In the genomic region with DNA sequence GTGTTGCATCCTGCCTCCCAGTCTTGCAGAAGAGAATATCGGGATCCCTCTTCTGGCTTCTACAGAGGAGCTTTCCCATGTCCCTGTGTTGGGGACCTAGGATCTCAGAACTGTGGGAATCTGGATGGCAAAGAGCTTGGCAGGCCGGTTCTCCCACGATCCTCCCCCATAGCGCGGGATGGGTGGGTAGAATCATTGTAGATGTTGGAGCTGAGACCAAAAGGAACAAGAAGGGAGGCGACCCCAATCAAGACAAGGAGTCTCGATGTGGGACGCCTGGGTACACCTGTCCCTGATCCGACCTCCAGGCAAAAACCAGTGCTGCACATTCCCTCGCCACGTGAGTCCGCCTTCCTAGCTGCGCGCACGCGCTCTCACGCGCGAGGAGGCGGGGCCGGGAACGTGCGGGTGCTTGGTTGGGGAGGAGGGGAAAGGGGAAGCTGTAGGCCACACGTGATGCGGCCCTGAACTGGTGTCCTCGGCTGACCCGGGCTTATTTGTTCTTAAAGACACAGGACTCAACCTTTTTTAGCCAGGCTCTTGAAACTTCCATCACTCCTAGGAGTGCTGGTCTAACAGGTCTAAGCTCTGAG, we compare ENCODE assay signal across 8 mouse cellular contexts. TPM values are rescaled to one million over a fixed set of nuclear protein-coding genes. Genes with fewer than 3 reads are reported as not detected.
A peak's percentile ranks its signal among the peaks of the same experiment; 100 is the strongest.
DNase-seq lines count a peak whose midpoint lies in the region; ATAC-seq and TF ChIP-seq lines count a peak whose summit lies in the region.

No protein-coding gene starts in this region.

- H3K9me3 ChIP-seq in ES-Bruce4 (replicated peaks; ENCODE audit: control insufficient read depth, insufficient read depth, low read length, poor library complexity, severe bottlenecking) = no peaks in the 10 kb centered on the region
- no peaks in the 10 kb centered on the region for H3K9me3 ChIP-seq in forebrain, postnatal 0 days (ENCODE audit: low read length)
- H3K9me3 ChIP-seq in hindbrain, embryonic 10.5 days = no peaks in the 10 kb centered on the region
- no peaks in the 10 kb centered on the region for H3K9me3 ChIP-seq in lung, postnatal 0 days (ENCODE audit: low read length)

- no peaks in the 10 kb centered on the region for H3K36me3 ChIP-seq in ES-Bruce4 (ENCODE audit: control insufficient read depth, insufficient read depth, low read length, poor library complexity, severe bottlenecking)
- peaks cover 25% of the 10 kb centered on the region for H3K36me3 ChIP-seq in forebrain, postnatal 0 days (ENCODE audit: insufficient read depth)
- H3K36me3 ChIP-seq in hindbrain, embryonic 10.5 days = peaks cover 30% of the 10 kb centered on the region
- peaks cover 8% of the 10 kb centered on the region for H3K36me3 ChIP-seq in lung, postnatal 0 days (ENCODE audit: insufficient read depth, low read length)

- peaks cover 10% of the 10 kb centered on the region for H3K4me1 ChIP-seq in ES-Bruce4 (ENCODE audit: control insufficient read depth, insufficient read depth, low read length)
- peaks cover 36% of the 10 kb centered on the region for H3K4me1 ChIP-seq in forebrain, postnatal 0 days (ENCODE audit: insufficient read depth)
- H3K4me1 ChIP-seq in hindbrain, embryonic 10.5 days (replicated peaks) = peaks cover 76% of the 10 kb centered on the region
- H3K4me1 ChIP-seq in lung, postnatal 0 days (ENCODE audit: insufficient read depth, low read depth, low read length) = peaks cover 33% of the 10 kb centered on the region

- peak; percentile 75 for TF ChIP-seq POLR2A in ES-Bruce4 (IDR thresholded peaks at IDR 0.05; ENCODE audit: insufficient read depth, low read length)

- ATAC-seq in forebrain, postnatal 0 days = peak; percentile 28
- peak; percentile 60 for ATAC-seq in lung, postnatal 0 days

- H3K4me3 ChIP-seq in ES-Bruce4 (ENCODE audit: low read depth, low read length) = peak overlapping the region; percentile 60
- H3K4me3 ChIP-seq in forebrain, postnatal 0 days (ENCODE audit: low read depth, low read length) = peak overlapping the region; percentile 41
- H3K4me3 ChIP-seq in hindbrain, embryonic 10.5 days = peak overlapping the region; percentile 79
- peak overlapping the region; percentile 51 for H3K4me3 ChIP-seq in lung, postnatal 0 days (ENCODE audit: low read depth, low read length)

- TF ChIP-seq EP300 in ES-Bruce4 (IDR thresholded peaks at IDR 0.05; ENCODE audit: insufficient read depth, low read depth, low read length) = peak; percentile 82; the same call in 1 of the 2 replicates
- no peak; the same call in 1 of the 2 replicates for TF ChIP-seq EP300 in lung, postnatal 0 days (IDR thresholded peaks at IDR 0.05)

- DNase-seq in cerebellum, adult 18-20 months = peak; percentile 95 to 96
- peak; percentile 94 for DNase-seq in forebrain, postnatal 0 days
- peak; percentile 88 for DNase-seq in hindbrain, embryonic 10.5 days (ENCODE audit: low spot score)
- peak; percentile 97 for DNase-seq in layer of hippocampus, postnatal 10 days (ENCODE audit: low spot score in 2 of 2)
- DNase-seq in lung, postnatal 0 days (ENCODE audit: low spot score) = peak; percentile 97
- DNase-seq in ovary, postnatal 10 days (ENCODE audit: low spot score) = peak; percentile 92
- peak; percentile 86 for DNase-seq in thymus, postnatal 0 days (ENCODE audit: low spot score)

- H3K4me2 ChIP-seq in forebrain, postnatal 0 days (ENCODE audit: low read depth) = peak overlapping the region; percentile 97
- H3K4me2 ChIP-seq in lung, postnatal 0 days (replicated peaks; ENCODE audit: low read depth, low read length) = peak overlapping the region; percentile 95

- under 1% methylated on average over 27 of the region's 27 CpGs for WGBS in forebrain, postnatal 0 days
- under 1% methylated on average over 27 of the region's 27 CpGs for WGBS in hindbrain, embryonic 10.5 days
- under 1% methylated on average over 27 of the region's 27 CpGs for WGBS in lung, postnatal 0 days

- no peaks in the 10 kb centered on the region for H3K27me3 ChIP-seq in ES-Bruce4 (ENCODE audit: control insufficient read depth, insufficient read depth, low read length, poor library complexity, severe bottlenecking)
- H3K27me3 ChIP-seq in forebrain, postnatal 0 days (ENCODE audit: insufficient read depth, low read length) = no peaks in the 10 kb centered on the region
- no peaks in the 10 kb centered on the region for H3K27me3 ChIP-seq in hindbrain, embryonic 10.5 days (ENCODE audit: insufficient read depth, poor library complexity, severe bottlenecking)
- no peaks in the 10 kb centered on the region for H3K27me3 ChIP-seq in lung, postnatal 0 days (replicated peaks; ENCODE audit: insufficient read depth, low read length)

- no peak for TF ChIP-seq CTCF in ES-Bruce4 (IDR thresholded peaks at IDR 0.05; ENCODE audit: low read depth, low read length)
- no peak for TF ChIP-seq CTCF in forebrain, postnatal 0 days (IDR thresholded peaks at IDR 0.05; ENCODE audit: low read depth)
- TF ChIP-seq CTCF in lung, postnatal 0 days (IDR thresholded peaks at IDR 0.05) = no peak

- H3K27ac ChIP-seq in ES-Bruce4 (ENCODE audit: insufficient read depth, low read length) = peak overlapping the region; percentile 78
- peak overlapping the region; percentile 87 for H3K27ac ChIP-seq in forebrain, postnatal 0 days (ENCODE audit: low read depth, low read length)
- peak overlapping the region; percentile 91 for H3K27ac ChIP-seq in hindbrain, embryonic 10.5 days
- H3K27ac ChIP-seq in lung, postnatal 0 days (ENCODE audit: low read length) = peak overlapping the region; percentile 85

- peak overlapping the region; percentile 86 for H3K9ac ChIP-seq in ES-Bruce4 (ENCODE audit: low read depth, poor library complexity, severe bottlenecking)
- H3K9ac ChIP-seq in forebrain, postnatal 0 days = peak overlapping the region; percentile 49
- peak overlapping the region; percentile 42; the same call in 1 of the 2 replicates for H3K9ac ChIP-seq in lung, postnatal 0 days (replicated peaks; ENCODE audit: low read depth)

RNA-seq across cellular contexts. Expression of a gene that starts 2.6 kb away (rescaled TPM):
- polyA plus RNA-seq in ES-Bruce4 (2011; ENCODE audit: insufficient read depth, insufficient read length, low read depth, missing spikeins) = 6.7 and 6.9 TPM in 2 replicates
- total RNA-seq in forebrain, postnatal 0 days (2014; rRNA removed) = 9.0 and 11.7 TPM in 2 replicates
- 6.4 and 6.6 TPM in 2 replicates for polyA plus RNA-seq in forebrain, postnatal 0 days (2015; fragmentation: Nextera tagmentation; extraction: Ambion mirVana)
- polyA plus RNA-seq in hindbrain, embryonic 10.5 days (2016; fragmentation: Nextera tagmentation; extraction: Ambion mirVana) = 3.0 and 3.4 TPM in 2 replicates
- total RNA-seq in layer of hippocampus, postnatal 10 days (2021) = 10 to 100 TPM; 37.1 to 43.4 TPM
- polyA plus RNA-seq in lung, postnatal 0 days (2015; fragmentation: Nextera tagmentation; extraction: Ambion mirVana) = 6.8 and 9.4 TPM in 2 replicates
- 10.6 and 13.4 TPM in 2 replicates for polyA plus RNA-seq in thymus, postnatal 0 days (2015; fragmentation: Nextera tagmentation; extraction: Ambion mirVana)

RNA-seq across cellular contexts. Expression of a gene that starts 7.8 kb away (rescaled TPM):
- polyA plus RNA-seq in ES-Bruce4 (2011; ENCODE audit: insufficient read depth, insufficient read length, low read depth, missing spikeins) = 1,593 and 1,677 TPM in 2 replicates
- total RNA-seq in forebrain, postnatal 0 days (2014; rRNA removed) = 891 and 1,057 TPM in 2 replicates
- 517 and 655 TPM in 2 replicates for polyA plus RNA-seq in forebrain, postnatal 0 days (2015; fragmentation: Nextera tagmentation; extraction: Ambion mirVana)
- 1,010 and 1,126 TPM in 2 replicates for polyA plus RNA-seq in hindbrain, embryonic 10.5 days (2016; fragmentation: Nextera tagmentation; extraction: Ambion mirVana)
- total RNA-seq in layer of hippocampus, postnatal 10 days (2021) = 100 to 1,000 TPM; 497 to 584 TPM
- 720 and 782 TPM in 2 replicates for polyA plus RNA-seq in lung, postnatal 0 days (2015; fragmentation: Nextera tagmentation; extraction: Ambion mirVana)
- 1,315 and 1,426 TPM in 2 replicates for polyA plus RNA-seq in thymus, postnatal 0 days (2015; fragmentation: Nextera tagmentation; extraction: Ambion mirVana)

RNA-seq across cellular contexts. Expression of a gene that starts 7.8 kb away (rescaled TPM):
- 6.0 and 9.7 TPM in 2 replicates for polyA plus RNA-seq in ES-Bruce4 (2011; ENCODE audit: insufficient read depth, insufficient read length, low read depth, missing spikeins)
- 104 and 122 TPM in 2 replicates for total RNA-seq in forebrain, postnatal 0 days (2014; rRNA removed)
- 92.1 and 102 TPM in 2 replicates for polyA plus RNA-seq in forebrain, postnatal 0 days (2015; fragmentation: Nextera tagmentation; extraction: Ambion mirVana)
- 8.3 and 13.0 TPM in 2 replicates for polyA plus RNA-seq in hindbrain, embryonic 10.5 days (2016; fragmentation: Nextera tagmentation; extraction: Ambion mirVana)
- total RNA-seq in layer of hippocampus, postnatal 10 days (2021) = 100 to 1,000 TPM; 121 to 131 TPM
- 1.5 and 2.4 TPM in 2 replicates for polyA plus RNA-seq in lung, postnatal 0 days (2015; fragmentation: Nextera tagmentation; extraction: Ambion mirVana)
- 0.35 and 0.36 TPM in 2 replicates for polyA plus RNA-seq in thymus, postnatal 0 days (2015; fragmentation: Nextera tagmentation; extraction: Ambion mirVana)

RNA-seq across cellular contexts. Expression of a gene that starts 10.3 kb away (rescaled TPM):
- 10.4 and 11.1 TPM in 2 replicates for polyA plus RNA-seq in ES-Bruce4 (2011; ENCODE audit: insufficient read depth, insufficient read length, low read depth, missing spikeins)
- 19.6 and 21.5 TPM in 2 replicates for total RNA-seq in forebrain, postnatal 0 days (2014; rRNA removed)
- 16.5 and 18.7 TPM in 2 replicates for polyA plus RNA-seq in forebrain, postnatal 0 days (2015; fragmentation: Nextera tagmentation; extraction: Ambion mirVana)
- 33.6 and 35.5 TPM in 2 replicates for polyA plus RNA-seq in hindbrain, embryonic 10.5 days (2016; fragmentation: Nextera tagmentation; extraction: Ambion mirVana)
- total RNA-seq in layer of hippocampus, postnatal 10 days (2021) = 10 to 100 TPM; 27.3 to 27.7 TPM
- 17.9 and 18.2 TPM in 2 replicates for polyA plus RNA-seq in lung, postnatal 0 days (2015; fragmentation: Nextera tagmentation; extraction: Ambion mirVana)
- polyA plus RNA-seq in thymus, postnatal 0 days (2015; fragmentation: Nextera tagmentation; extraction: Ambion mirVana) = 19.8 and 21.8 TPM in 2 replicates

RNA-seq across cellular contexts. Expression of a gene that starts 13.3 kb away (rescaled TPM):
- 1.1 and 1.4 TPM in 2 replicates for polyA plus RNA-seq in ES-Bruce4 (2011; ENCODE audit: insufficient read depth, insufficient read length, low read depth, missing spikeins)
- total RNA-seq in forebrain, postnatal 0 days (2014; rRNA removed) = 0.52 and 0.62 TPM in 2 replicates
- polyA plus RNA-seq in forebrain, postnatal 0 days (2015; fragmentation: Nextera tagmentation; extraction: Ambion mirVana) = 0.18 and 0.34 TPM in 2 replicates
- 0.62 and 0.77 TPM in 2 replicates for polyA plus RNA-seq in hindbrain, embryonic 10.5 days (2016; fragmentation: Nextera tagmentation; extraction: Ambion mirVana)
- total RNA-seq in layer of hippocampus, postnatal 10 days (2021) = under 1 TPM; 0.14 to 0.18 TPM
- 1.0 and 2.0 TPM in 2 replicates for polyA plus RNA-seq in lung, postnatal 0 days (2015; fragmentation: Nextera tagmentation; extraction: Ambion mirVana)
- polyA plus RNA-seq in thymus, postnatal 0 days (2015; fragmentation: Nextera tagmentation; extraction: Ambion mirVana) = 0.30 and 0.53 TPM in 2 replicates

Comparison
In these comparisons a context has a peak if more than half of its experiments do, and no peak if none do; other contexts are left out.
1. Peak in every context shown above with its lines: DNase-seq, ATAC-seq, H3K4me3 ChIP-seq and H3K27ac ChIP-seq.